In genomic region chrX:71663374-71663773, GRCm38 (mm10) we compare ENCODE assay signal across 9 mouse cellular contexts. TPM values are rescaled to one million over a fixed set of nuclear protein-coding genes. Genes with fewer than 3 reads are reported as not detected.
DNase-seq lines count a peak whose midpoint lies in the region; ATAC-seq lines count a peak whose summit lies in the region.
"Had no signal": no experiment of that assay in that cellular context is flagged by ENCODE, and none has a peak within 500 bp of the region (broad histone marks: within the 10 kb centered on the region; RNA-seq: fewer than 3 reads in every experiment).

Gene Gpr50, plus strand, starts transcription at chrX:71663667.

- WGBS in forebrain, embryonic 12.5 days, result 17% methylated on average over 9 of the region's 9 CpGs
- WGBS in liver, embryonic 13.5 days (ENCODE audit: insufficient replicate concordance), result 22% methylated on average over 9 of the region's 9 CpGs

- H3K9me3 ChIP-seq in megakaryocyte, embryonic 14.5 days, result peaks cover 32% of the 10 kb centered on the region
- peaks cover 5% of the 10 kb centered on the region; the same call in 1 of the 2 replicates for H3K9me3 ChIP-seq in forebrain, embryonic 12.5 days
- peaks cover 4% of the 10 kb centered on the region; the same call in 1 of the 2 replicates for H3K9me3 ChIP-seq in liver, embryonic 13.5 days (replicated peaks)

- no peak for DNase-seq in liver, embryonic 13.5 days
- peak; percentile 11 for DNase-seq in testis, postnatal 14 days (ENCODE audit: low spot score)
- DNase-seq in frontal cortex, postnatal 36 days (ENCODE audit: low spot score in 2 of 2), result no peak
- no peak for DNase-seq in left cerebral cortex, adult 8-10 months (ENCODE audit: low spot score in 2 of 2)
- DNase-seq: adrenal gland, postnatal 14 days; heart, adult 11 months had no signal

- peak within 1 kb of the TSS; percentile 29; the same call in 1 of the 2 replicates for H3K9ac ChIP-seq in forebrain, embryonic 12.5 days
- H3K9ac ChIP-seq in liver, embryonic 13.5 days, result no peak within 1 kb of the TSS

- no peaks in the 10 kb centered on the region for H3K4me1 ChIP-seq in megakaryocyte, embryonic 14.5 days
- no peaks in the 10 kb centered on the region for H3K4me1 ChIP-seq in forebrain, embryonic 12.5 days
- H3K4me1 ChIP-seq in liver, embryonic 13.5 days (replicated peaks), result no peaks in the 10 kb centered on the region

- ATAC-seq in megakaryocyte, adult 5-6 weeks (ENCODE audit: poor library complexity, severe bottlenecking), result no peak
- no peak for ATAC-seq in forebrain, embryonic 12.5 days (ENCODE audit: low FRiP score)
- no peak for ATAC-seq in liver, embryonic 13.5 days (ENCODE audit: low read depth)

- no peaks in the 10 kb centered on the region for H3K36me3 ChIP-seq in megakaryocyte, embryonic 14.5 days (replicated peaks; ENCODE audit: low read length)
- H3K36me3 ChIP-seq in forebrain, embryonic 12.5 days (replicated peaks), result no peaks in the 10 kb centered on the region
- no peaks in the 10 kb centered on the region for H3K36me3 ChIP-seq in liver, embryonic 13.5 days

- peak within 1 kb of the TSS; percentile 23 for H3K4me3 ChIP-seq in megakaryocyte, embryonic 14.5 days (replicated peaks)
- peak within 1 kb of the TSS; percentile 44 for H3K4me3 ChIP-seq in forebrain, embryonic 12.5 days (replicated peaks)
- H3K4me3 ChIP-seq in liver, embryonic 13.5 days (replicated peaks), result peak within 1 kb of the TSS; percentile 36

- no peak within 1 kb of the TSS for H3K27ac ChIP-seq in forebrain, embryonic 12.5 days
- no peak within 1 kb of the TSS for H3K27ac ChIP-seq in liver, embryonic 13.5 days

- H3K4me2 ChIP-seq in forebrain, embryonic 12.5 days, result peak within 1 kb of the TSS; percentile 60
- H3K4me2 ChIP-seq in liver, embryonic 13.5 days, result peak within 1 kb of the TSS; percentile 41

- H3K27me3 ChIP-seq in megakaryocyte, embryonic 14.5 days (replicated peaks), result peaks cover 92% of the 10 kb centered on the region
- peaks cover 93% of the 10 kb centered on the region for H3K27me3 ChIP-seq in forebrain, embryonic 12.5 days
- H3K27me3 ChIP-seq in liver, embryonic 13.5 days, result peaks cover 95% of the 10 kb centered on the region

RNA-seq across cellular contexts. Expression of gene Gpr50, which starts in this region (rescaled TPM):
- not detected in 2 replicates for polyA plus RNA-seq in megakaryocyte, embryonic 14.5 days (2012; ENCODE audit: insufficient read depth, low replicate concordance)
- total RNA-seq in megakaryocyte, adult 5-6 weeks (2015), result not detected in 2 replicates
- total RNA-seq in megakaryocyte, adult 5-6 weeks (2017), result not detected in 2 replicates
- 5.5 and 6.2 TPM in 2 replicates for polyA plus RNA-seq in forebrain, embryonic 12.5 days (2016; fragmentation: Nextera tagmentation; extraction: Ambion mirVana)
- 0.05 and 0.14 TPM in 2 replicates for polyA plus RNA-seq in liver, embryonic 13.5 days (2015; fragmentation: Nextera tagmentation; extraction: Ambion mirVana)
- 1 to 10 TPM in 1 of 4 experiments, under 1 TPM in 2, not detected in 1; 0.78 to 1.4 (median 0.87) TPM for total RNA-seq in left cerebral cortex, adult 8-10 months (2022)
- total RNA-seq: adrenal gland, postnatal 14 days had no signal
